Mouse (Mus musculus): ENCODE data around the gene Gpr176.

Gpr176 gene

DNA sequence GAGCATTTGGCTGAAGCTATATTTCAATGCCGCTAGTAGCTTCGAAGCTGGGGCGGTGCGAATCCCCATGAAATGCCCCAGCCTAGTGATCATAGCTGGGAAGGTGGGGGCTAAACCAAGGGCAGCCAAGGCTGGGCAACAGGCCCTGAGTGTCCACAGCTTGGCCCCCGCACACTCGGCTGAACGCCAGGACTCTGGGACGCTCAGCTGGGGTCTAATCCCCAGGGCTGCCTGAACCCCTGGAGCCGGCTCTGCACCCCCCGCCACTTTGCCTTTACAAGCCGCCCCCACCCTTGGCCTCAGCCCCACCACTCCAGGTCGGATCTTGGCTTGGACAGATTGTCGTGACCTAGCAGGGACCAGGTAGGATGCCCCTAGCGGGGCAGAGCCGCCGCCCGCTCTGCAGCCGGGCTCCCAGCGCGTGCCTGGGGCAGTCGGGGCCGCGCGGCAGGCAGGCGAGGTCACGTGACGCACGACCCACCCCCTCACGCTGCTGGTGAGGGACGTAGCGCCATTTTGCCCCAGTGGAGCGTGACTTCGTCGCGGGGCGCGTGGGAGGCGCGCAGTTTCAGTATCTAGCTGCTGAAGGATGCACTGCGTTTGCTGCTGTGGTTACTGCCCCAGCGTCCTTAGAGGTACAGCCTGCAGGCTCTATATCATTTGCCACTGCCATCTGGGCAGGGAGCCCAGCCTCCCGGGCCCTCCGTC is 507 bp upstream of the Gpr176 start:
- DNase-seq (ENCODE audit: low spot score), result peak; percentile 43

DNA sequence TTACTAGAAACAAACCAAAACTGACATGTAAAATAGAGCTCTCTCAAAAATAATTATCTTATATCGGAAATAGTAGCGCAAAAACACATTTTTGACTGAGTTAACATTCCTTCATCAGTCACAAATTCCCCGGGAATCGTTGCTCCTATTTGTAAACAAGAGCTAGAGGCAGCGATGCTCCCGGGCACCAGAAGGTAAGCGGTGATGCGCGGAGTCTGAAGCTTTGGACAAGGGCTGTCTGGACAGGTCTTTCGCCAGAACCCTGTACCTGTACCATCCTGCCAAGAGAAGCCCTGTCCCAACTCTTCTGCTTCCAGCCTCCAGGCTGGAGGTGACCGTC is 688 bp downstream of the Gpr176 start:
- no peak for DNase-seq (ENCODE audit: low spot score)

DNA sequence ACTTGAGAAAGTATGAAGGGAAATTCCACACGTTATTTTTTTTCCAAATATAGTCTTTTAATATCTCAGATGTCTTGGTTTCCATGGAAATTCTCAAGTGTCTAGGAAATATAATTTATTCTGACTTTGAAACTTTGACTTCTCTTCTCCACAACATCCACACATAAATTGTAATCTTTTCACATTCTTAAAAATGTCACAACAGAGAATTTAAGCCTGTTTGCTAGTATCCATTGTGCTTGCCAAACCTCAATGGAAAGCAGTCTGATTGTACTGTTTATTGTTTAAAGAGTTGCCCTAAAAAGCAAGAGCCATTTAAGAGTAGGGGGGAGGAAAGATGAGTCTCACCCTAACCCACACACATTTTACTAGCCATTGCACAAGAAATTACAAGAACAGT is 1.4 kb downstream of the Gpr176 start:
- no peak for DNase-seq (ENCODE audit: low spot score)

DNA sequence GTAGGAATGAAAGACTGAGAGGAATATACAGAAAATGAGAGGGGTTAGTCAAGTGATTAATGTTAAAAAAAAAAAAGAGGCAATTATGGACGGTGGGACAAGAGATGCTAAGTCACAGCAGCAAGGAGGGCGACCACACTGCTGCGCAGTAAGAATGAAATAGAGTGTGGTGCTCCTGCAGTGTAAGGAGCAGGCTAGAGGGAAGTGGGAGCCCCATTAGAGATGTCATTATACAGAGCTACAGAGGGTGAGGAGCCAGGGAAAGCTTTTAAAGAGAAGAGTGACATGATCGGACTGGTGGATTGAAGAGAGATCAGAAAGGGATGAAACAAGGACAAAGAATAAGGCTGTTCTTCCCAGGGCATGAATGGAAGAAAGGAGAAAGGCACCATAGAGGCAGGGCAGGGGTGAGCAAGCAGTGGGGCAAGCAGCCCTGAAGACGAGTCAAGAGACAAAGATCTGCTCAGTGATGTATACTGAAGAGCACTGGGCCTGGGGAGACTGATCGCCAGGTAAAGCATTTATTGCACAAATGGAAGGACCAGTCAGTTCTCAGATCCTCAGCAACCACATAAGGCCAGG is 18.0 kb downstream of the Gpr176 start:
- no peak for DNase-seq (ENCODE audit: low spot score)

DNA sequence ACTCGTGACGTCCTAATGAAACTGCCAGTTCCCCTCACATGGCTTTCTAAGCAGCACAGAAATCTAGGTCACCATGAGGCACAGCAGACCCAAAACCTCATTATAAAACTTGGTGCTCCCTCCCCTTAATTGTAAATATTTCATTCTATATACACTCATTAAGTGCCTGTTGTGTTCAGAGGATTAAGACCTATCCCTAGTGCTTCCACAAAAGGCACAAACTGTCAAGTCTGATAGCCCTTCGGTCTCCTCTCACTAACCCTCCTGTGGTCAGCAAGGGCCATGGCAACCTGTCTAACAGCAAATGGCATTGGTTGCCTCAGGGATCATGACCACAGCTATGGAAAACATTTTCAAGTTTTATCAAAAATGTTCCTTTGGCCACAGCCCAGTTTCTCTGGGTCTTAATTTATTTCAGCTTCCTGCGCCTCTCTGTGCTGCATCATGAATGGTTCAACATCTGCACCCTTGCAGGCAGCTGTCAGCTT is 19.3 kb downstream of the Gpr176 start:
- DNase-seq (ENCODE audit: low spot score), result no peak

DNA sequence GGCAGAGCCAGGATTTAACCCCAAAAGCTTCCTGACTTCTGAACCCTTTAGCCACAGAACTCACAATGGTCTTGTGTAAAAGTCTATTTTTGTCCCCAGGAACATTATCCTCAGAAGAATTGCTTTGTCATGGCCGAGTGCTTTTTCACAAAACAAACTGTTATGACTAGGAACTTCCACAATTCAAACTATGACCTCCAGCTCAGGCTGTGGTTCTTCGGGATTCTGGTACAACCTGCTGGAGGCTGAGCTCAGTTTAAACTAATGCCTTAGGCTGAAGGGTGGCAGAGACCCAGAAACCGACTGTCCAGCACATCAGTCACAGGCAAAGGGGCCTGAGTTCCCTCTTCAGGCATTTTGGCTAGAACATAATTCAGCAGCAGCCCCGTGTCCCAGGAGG is 19.7 kb downstream of the Gpr176 start:
- DNase-seq (ENCODE audit: low spot score), result no peak

DNA sequence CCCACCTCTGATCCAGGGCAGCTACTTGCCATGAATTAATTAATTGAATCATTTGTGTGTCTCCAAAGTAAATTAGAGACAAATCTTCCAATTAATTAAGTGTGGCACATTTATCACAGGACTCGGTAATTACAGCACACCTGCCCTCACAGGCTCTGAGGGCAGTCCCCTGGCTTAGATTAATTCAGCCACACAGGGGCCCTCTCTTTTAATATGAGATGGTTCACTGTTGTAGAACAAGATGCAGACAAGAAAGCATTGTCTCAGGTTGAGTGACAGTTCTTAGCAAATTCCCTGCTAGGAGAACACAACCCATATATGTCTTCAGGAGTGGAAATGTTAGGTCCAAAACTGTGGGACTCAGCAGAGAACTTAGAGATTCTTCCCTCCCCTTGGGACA is 27.7 kb downstream of the Gpr176 start:
- DNase-seq (ENCODE audit: low spot score), result no peak

DNA sequence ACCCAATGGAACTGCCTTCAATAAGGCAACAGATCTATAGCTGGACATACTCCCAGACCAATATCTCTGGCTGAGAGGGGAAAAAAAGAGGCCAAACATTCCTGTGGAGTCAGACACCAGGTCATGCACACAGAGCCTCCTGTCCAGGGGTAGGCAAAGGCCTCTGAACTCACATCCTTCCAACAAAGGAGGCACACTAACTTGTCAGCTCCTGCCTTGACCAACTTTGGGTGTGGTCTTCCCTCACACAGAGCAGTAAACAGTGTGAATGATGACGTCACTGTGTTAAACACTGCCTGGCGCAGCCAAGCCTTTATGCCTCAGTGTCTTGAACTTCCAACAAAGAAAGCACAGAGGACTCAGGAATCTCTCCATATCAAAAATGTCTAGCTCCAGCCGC is 29.3 kb downstream of the Gpr176 start:
- no peak for DNase-seq (ENCODE audit: low spot score)

DNA sequence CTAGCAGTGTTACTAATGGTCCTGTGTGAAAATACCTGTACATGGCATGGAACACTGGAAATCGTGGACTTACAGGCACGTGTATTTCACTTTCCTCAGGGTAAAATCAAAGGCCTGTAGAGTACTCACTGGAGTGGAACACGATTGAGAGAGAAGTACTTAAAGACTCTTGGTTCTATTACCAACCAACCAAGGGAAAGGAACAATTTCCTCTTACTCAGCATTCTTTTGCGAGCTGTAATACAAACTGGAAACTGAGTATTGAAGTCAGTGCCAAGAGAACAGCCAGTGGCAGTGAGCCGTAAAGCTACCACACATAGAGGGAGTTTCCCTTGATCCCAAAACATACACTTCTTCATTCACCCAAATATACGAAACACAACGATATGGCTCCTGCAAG is 31.9 kb downstream of the Gpr176 start:
- DNase-seq (ENCODE audit: low spot score), result no peak

DNA sequence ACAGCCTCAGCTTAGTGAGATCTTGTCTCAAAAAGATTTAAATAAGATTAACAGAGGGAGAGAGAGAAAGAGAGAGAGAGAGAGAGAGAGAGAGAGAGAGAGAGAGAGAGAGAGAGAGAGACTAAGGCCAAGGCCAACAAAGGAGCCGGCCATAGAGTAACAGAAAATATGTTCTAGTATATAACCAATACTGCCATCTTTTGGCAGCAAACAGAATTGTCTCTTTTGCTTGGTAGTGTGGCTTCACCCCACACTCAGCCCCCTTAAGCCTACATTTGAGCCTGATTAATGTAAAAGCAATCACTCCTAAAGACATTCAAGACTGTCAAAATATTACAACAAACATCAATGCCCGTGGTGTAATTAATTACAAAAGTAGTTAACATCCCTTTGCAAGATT is 37.1 kb downstream of the Gpr176 start:
- DNase-seq (ENCODE audit: low spot score), result no peak

DNA sequence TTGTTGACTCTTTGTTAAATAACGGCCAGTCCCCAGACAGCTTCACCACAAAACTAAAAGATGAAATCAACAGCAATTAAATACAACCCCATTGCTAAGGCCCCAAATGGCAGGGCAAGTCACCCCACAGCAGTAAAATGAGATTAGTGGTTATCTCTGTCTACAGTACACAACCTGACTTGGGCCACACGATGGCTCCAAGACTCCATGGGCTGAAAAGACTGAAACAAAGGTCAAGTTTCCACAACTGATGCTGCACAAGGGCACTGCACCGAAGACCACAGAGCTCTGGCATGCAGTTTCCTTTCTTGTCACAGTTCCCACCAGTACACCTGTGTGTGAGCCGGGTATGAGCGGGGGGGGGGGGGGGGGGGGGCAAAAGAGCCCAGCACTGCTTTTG is 50.6 kb downstream of the Gpr176 start:
- no peak for DNase-seq (ENCODE audit: low spot score)

DNA sequence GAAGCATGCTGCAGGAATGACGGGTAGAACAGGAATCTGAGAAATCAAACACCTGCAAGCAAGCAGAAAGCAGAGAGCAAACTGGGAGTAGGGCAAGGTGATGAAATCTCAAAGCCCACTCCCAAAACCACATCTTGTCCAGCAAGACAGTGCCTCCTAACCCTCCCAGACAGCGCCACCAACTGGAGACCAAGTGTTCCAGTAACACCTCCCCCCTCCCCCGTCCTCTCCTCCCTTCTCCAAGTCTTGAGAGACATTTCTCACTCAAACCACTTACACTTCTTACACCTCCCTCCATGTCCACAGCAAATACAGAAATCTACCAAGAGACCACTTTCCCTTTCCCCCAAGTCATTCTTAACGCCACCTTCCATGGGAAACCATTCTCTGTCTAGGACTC is 51.4 kb downstream of the Gpr176 start:
- no peak for DNase-seq (ENCODE audit: low spot score)

DNA sequence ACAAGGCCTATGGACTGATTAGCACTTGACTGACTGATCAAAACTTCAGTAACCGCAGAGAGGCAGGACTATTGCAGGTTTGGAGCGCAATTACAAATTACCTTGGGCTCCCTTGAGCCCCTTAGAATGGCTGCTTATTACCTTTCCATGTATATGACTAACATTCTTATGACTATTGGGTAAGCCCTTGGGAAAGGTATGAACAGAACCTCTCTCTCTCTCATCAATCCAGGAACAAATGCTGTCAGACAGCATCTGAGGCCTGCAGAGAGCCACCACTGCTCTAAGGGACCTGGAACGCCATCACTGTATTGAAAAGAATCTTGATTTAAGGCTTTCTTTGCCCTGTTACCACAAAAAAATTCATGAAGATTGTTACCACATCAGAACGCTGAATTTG is 52.1 kb downstream of the Gpr176 start:
- DNase-seq (ENCODE audit: low spot score), result no peak

DNA sequence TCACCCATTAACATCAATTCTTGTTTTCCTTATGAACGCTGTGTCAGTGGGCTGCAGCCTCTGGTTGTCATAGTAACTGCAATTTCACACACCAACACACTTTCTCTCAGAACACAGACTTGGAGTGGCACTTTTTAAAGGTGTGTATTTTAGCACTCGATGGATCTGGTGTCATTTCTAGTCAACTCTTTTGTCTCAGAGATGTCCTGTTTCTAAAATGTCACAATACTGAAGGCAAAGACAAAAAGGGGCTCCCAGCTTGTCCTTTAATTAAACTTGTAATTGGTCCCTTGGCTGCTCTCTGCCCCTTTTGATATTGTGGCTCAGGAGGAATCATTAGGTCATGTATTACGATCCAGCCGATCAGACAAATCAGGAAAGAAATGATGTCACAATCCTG is 52.7 kb downstream of the Gpr176 start:
- no peak for DNase-seq (ENCODE audit: low spot score)

DNA sequence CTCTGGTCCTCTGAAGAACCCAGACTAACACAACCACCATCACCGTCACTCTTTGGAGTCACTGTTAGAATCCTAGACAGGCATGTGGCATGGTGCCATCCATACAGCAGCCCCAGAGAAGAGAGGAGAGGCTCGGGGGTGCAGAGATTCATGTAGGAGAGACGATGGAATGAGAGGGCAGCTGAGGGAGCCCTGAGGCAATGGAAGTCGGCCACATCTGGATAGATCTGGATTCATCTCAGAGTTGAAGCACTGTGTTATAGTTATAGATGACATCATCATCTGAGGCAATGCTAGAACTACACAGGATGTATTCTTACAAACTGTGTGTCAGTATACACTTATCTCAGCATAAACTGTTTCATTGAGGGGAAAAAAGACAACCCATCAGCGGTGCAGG is 54.0 kb downstream of the Gpr176 start:
- DNase-seq (ENCODE audit: low spot score), result no peak

DNA sequence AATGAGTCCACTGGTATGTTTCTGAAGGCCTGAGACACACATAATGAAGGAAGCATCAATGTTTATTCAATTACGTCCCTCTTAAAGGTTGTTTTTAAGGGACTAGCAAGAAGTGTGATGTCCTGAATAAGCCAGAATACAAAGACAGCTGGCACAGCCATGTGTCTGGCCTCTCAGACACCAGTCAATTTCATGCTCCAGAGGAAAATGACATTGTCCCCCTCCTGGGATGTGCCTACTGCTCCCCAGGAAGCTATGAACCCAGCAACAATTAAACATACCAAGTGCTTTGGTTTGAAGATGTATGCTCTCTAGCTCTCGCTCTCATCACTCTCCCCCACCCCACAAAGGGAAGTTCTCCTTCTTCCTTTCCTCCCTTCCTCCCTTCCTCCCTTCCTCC is 56.3 kb downstream of the Gpr176 start:
- no peak for DNase-seq (ENCODE audit: low spot score)

DNA sequence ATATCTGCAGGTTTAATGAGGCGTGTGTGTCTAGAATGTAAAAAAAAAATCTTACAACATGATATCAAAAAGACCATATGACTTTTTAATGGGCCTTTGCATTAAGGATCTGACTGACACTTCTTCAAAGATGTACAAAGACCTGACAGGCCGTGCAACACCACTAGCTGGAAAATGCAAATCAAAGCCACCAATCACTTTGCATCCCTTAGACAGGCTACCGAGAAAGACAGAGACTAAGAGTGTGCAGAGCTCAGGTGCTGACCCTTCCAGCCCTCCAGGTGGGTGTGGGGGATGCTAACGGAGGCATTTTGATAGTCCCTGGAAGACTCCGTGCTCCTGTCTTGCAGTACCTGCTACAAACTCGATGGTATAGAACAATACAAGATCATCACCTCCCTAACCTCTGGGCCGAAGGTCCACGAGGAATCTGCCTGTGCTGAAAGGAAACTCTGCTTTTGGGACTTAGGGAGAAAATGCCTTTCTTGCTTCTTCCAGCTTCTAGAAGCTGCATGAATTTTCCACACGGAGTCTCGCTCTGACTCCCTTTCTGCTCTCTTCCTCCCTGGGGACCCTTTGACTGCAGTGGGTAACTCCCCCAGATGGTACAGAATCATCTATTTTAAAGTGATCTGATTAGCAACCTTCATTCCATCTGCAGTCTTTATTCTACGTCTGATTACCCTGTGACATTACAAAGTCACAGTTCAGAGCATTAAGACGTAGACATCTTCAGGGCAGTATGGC is 57.4 kb downstream of the Gpr176 start:
- DNase-seq (ENCODE audit: low spot score), result no peak

DNA sequence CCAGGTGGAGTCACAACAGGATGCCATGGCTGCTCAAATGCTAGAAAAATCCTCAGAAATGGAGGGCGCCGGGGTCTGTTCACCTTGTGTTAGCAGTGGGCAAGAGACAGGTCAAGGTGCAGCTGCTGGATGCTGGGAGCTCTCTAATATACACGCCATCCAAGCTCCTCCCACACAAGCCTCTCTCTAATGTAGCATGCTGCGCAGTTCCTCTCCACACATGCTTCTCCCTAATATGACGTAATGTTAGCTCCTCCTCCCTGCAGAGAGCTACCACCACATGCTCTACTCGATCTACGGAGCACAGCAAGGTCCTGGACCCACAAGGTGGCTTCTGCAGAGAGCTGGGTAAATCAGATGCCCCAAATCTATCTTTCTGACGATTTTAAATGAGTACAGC is 65.7 kb downstream of the Gpr176 start:
- no peak for DNase-seq (ENCODE audit: low spot score)

DNA sequence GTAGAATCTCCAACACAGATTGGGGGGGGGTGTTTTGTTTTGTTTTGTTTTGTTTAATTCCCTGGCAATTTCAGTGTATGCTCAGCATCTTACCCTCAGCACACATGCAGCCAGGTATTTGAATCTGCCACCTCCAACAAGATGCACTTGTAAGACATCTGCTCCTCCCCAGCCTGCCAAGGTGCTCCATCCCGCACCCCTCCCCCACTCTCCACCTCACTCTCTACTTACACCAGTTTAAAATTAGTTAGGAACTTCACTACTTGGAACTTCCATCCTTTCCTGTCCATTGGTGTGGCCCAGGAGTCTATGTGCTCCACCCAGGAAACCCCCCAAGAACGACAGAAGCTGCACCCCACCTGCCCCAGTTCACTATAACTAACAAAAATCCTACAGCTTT is 66.3 kb downstream of the Gpr176 start:
- no peak for DNase-seq (ENCODE audit: low spot score)

DNA sequence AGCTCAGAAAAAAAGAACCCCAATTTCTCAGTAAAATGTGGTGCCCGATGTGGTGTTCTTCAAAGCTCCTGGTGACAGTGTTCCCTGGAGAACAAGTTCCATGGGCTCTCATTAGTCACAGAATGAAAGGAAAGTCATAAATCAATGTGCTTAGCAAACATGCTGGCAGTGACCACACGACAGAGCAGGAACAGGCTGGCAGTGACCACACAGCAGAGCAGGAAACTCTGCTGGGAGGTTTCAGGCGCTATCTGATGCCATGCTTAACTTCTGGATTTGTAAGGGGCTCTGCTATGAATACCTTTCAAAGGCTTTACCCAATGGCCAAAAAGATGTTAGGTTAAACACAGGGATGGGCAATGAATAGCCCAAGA is 66.7 kb downstream of the Gpr176 start:
- no peak for DNase-seq (ENCODE audit: low spot score)

DNA sequence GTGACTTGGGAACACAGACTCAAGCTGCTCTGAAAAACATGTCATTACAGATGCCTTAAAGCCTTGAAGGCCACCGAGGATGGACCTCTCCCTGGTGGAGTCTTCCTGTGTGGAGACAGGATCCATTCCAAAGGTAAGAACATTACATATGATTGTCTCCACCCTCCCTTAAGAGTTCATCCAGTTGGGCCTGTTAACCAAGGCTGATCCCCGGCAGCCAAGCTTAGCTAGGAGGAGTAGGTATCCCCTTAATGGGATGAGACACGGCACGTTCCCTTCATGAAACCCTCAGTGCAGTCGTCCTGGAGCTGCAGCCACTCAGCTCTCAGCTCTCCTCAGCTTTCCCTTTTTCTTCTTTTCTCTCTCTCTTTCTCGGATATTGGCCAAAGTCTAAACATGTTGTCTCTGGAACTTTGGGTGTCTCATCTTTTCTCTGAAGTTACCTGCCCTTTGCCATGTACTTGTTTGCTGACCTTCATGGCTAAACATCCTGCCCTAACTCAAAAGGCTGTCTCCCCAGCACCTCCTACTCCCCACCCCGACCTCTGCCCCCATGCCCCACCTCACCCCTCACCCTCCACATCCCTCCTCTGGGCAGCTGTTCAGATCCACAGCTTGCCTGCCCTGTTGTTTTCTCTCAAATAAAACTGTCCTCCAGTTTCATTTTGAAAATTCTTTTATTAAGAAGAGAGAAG is 67.2 kb downstream of the Gpr176 start:
- DNase-seq (ENCODE audit: low spot score), result no peak

DNA sequence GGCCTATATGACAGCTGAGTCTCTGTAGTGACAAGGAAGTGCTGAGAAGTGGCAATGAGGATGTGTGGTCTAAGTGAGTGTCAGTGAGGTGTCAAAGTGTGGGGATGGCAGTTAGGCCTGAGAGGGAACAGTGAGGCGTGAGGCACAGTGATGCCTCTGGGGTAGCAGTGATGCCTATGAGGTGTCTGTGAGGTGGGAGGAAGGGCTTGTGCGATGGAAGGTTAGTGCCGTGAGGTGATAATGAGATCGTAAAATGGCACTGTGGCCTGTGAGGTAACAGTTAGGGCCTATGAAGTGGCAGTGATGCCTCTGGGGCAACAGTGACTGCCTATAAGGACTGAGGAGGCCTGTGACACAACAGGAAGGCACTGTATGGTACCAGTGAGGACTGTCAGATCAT is 69.8 kb downstream of the Gpr176 start:
- no peak for DNase-seq (ENCODE audit: low spot score)

DNA sequence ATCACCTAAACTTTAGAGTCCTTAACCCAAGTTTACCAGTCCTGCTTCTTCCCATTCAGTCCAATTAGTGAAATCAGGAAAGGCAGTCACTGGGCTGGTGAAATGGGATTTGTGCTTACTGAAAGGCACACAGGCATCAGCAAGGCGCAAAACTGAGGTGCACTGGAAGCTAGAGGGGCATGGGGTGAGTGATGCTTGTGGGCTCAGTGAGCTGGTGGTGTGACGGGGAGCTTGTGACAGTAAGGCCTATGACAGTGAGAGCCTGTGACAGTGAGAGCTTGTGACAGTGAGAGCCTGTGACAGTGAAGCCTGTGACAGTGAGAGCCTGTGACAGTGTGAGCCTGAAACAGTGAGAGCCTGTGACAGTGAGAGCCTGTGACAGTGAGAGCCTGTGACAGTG is 71.6 kb downstream of the Gpr176 start:
- no peak for DNase-seq (ENCODE audit: low spot score)
